Mouse (Mus musculus) midbrain, embryonic 15.5 days (tissue): ENCODE measurements at regions not wholly inside any gene's neighbourhood (a gene's known extent, or its start where the extent isn't known, plus 50 kb on each side); places are given as distances from the start of the nearest gene placed in this dataset.
"Not testable (repeated sequence)": the region's sequence is repeated elsewhere in the genome, so short reads cannot be mapped to it uniquely, and the experiment has no call there.

Experiments used
- ATAC-seq: fragments of 200-750 bp; cut with Nextera tagmentation; replicated peaks from 2 replicates; pipeline ENCODE4 v1.8.0; 2017; ENCODE audit warnings: moderate TSS enrichment
- H3K27ac ChIP-seq: fragments of 300-500 bp; sonication (generic); 2 replicates; pipeline ENCODE4 v1.5.1; 2015; ENCODE audit warnings: mild to moderate bottlenecking, inconsistent platforms
- H3K27me3 ChIP-seq: fragments of 300-500 bp; sonication (generic); replicated peaks from 2 replicates; pipeline ENCODE4 v1.6.1; 2015; ENCODE audit warnings: inconsistent platforms
- H3K36me3 ChIP-seq: fragments of 300-500 bp; sonication (generic); replicated peaks from 2 replicates; pipeline ENCODE4 v1.6.1; 2015; ENCODE audit warnings: inconsistent platforms
- H3K4me1 ChIP-seq: fragments of 300-500 bp; sonication (generic); 2 replicates; pipeline ENCODE4 v1.6.1; 2015; ENCODE audit warnings: inconsistent platforms
- H3K4me2 ChIP-seq: fragments of 300-500 bp; sonication (generic); 2 replicates; pipeline ENCODE4 v1.6.1; 2015; ENCODE audit warnings: inconsistent platforms, mild to moderate bottlenecking, moderate library complexity
- H3K4me3 ChIP-seq: fragments of 300-500 bp; sonication (generic); 2 replicates; pipeline ENCODE4 v1.5.1; 2015; ENCODE audit warnings: mild to moderate bottlenecking, inconsistent platforms
- H3K9ac ChIP-seq: fragments of 300-500 bp; sonication (generic); 2 replicates; pipeline ENCODE4 v1.6.1; 2015; ENCODE audit warnings: mild to moderate bottlenecking, inconsistent platforms
- H3K9me3 ChIP-seq: fragments of 300-500 bp; sonication (generic); 2 replicates; pipeline ENCODE4 v1.6.1; 2016; ENCODE audit warnings: inconsistent platforms
- WGBS: fragments of 180-500 bp; shearing (Covaris S2); methylation state at CpG from one replicate; pipeline ENCODE4 v1.1.7; 2015; ENCODE audit warnings: mixed read lengths; 5-methylcytosine and 5-hydroxymethylcytosine counted together

DNA sequence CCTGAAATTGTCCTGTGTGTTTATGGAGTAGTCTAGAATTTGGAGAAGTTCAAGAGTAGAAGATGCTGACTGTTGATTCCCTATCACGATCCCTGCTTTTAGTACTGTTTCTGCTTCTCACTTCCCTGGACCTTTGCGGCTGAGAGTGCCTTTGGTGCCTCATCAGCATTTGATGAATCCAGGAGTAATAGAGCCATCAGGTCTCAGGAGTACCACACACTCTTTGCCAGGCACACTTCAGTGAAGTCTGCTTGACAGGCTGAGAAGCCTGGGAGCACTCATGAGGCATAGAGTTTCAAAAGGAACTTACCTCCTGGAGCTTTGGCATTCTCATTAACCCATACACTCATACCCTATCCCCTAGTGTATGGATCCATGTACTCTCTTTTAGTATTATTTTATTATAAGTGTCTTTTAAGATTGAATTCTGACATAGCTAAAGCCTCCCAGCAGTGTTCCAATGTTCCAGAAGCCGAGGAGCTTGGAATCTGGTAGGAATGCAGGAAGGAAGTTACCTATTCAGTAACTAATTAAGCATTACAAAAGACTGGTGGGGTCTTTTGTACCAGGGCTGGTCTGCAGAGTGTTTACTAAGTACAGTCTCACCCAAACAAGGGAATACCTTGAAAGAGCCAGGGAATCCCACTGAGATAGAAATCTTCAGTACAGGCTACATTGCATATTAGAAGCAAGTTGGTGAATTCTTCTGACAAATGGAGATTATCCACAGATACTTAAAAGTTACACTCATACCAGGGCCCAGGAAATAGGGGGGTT lies 139.7 kb downstream of the Tex13c3 start:
- not testable (repeated sequence) for H3K4me2 ChIP-seq, H3K27me3 ChIP-seq, H3K9me3 ChIP-seq, H3K4me1 ChIP-seq, H3K27ac ChIP-seq, ATAC-seq, H3K36me3 ChIP-seq, H3K9ac ChIP-seq, H3K4me3 ChIP-seq
- WGBS, result 71% methylated on average over 3 of the region's 3 CpGs

DNA sequence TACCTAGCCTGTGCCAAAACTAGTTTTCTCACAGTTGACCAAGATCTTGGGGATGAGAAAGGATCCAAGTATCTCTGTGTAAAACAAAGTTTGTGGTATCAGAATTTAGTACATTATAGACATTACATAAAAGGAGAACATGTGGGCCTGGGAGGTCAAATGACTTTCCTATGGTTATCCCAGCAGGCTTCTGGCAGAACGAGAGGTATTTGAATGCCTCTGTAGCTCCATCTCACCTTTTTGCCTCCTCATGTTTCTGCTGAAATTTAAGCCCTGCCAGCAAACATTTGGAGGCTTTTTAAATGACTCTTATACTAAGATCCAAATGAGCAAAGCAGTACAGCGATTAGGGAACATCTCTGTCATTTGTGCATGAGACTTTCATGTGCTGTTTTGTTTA lies 167.8 kb downstream of the Tex13c3 start:
- Histone ChIP-seq H3K4me1 (no peaks in the 10 kb centered on the region), H3K4me3 (no peak overlapping the region), H3K27me3 (no peaks in the 10 kb centered on the region), H3K9me3 (no peaks in the 10 kb centered on the region), H3K9ac (no peak overlapping the region), H3K36me3 (no peaks in the 10 kb centered on the region), H3K27ac (no peak overlapping the region), H3K4me2 (no peak overlapping the region)
- WGBS, result 77% methylated on average over 2 of the region's 2 CpGs
- ATAC-seq, result no peak

DNA sequence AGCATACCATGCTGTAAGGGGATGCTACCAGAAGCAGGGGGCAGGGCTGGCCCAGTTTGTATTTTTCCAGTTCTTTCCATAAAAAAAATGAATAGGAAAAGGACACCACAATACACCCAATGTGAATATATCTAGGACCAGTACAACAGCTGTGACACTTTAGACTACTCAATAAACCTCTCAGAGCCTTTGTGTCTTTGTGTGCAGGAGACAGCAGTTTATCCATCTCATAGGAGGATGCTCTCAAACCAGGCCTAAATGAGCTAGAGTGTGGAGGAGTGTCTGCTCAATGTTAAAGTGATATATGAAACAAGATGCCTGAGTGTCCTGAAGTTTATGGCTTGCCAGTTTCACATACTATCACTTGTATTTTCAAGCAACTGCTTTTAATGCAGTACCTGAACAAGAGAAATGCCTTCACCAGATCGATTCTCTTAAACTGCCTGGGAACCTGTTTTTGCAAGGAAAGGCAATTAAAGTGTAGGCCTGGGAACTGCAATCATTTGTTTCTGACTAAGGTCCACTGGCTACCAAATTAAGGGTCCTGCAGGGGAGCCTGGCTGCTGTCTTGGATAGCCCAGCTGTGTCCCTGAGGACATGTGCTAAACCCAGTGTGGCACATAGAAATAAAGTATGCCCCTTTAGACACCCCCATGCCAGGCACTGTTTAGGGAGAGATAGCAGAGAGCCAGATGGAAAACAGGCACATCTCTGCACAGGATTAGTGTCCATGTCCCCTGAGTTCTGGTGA lies 169.1 kb downstream of the Tex13c3 start:
- no peak overlapping the region for H3K4me3 ChIP-seq
- H3K27me3 ChIP-seq, result no peaks in the 10 kb centered on the region
- H3K36me3 ChIP-seq, result no peaks in the 10 kb centered on the region
- H3K9ac ChIP-seq, result no peak overlapping the region
- no peak overlapping the region for H3K4me2 ChIP-seq
- ATAC-seq, result no peak
- no peaks in the 10 kb centered on the region for H3K4me1 ChIP-seq
- H3K27ac ChIP-seq, result no peak overlapping the region
- 61% methylated on average over 1 of the region's 1 CpGs for WGBS
- H3K9me3 ChIP-seq, result no peaks in the 10 kb centered on the region

DNA sequence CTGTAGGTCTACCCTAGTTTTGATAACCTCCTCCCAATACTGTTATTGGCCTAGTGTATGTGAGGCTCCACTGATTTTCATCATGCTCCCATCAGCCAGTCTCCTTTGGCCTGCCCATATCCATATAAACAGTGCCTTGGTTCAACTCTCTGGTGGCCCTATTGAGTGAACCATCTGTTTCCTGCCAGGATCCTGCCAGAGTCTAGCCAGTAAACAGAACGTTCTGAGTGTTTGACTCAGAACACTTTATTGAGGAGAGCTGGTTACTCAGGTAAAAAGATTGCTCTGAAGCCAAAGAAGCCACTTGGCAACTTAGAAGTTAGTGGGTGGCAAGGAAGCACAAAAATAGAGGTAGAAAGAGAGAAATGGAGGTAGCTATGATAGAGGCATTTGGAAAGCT lies 169.7 kb downstream of the Tex13c3 start:
- H3K4me2 ChIP-seq, result no peak overlapping the region
- H3K36me3 ChIP-seq, result no peaks in the 10 kb centered on the region
- no peak overlapping the region for H3K4me3 ChIP-seq
- no peak overlapping the region for H3K27ac ChIP-seq
- no peak for ATAC-seq
- no peaks in the 10 kb centered on the region for H3K4me1 ChIP-seq
- no peak overlapping the region for H3K9ac ChIP-seq
- H3K9me3 ChIP-seq, result no peaks in the 10 kb centered on the region
- H3K27me3 ChIP-seq, result no peaks in the 10 kb centered on the region
- 60% methylated on average over 1 of the region's 1 CpGs for WGBS

DNA sequence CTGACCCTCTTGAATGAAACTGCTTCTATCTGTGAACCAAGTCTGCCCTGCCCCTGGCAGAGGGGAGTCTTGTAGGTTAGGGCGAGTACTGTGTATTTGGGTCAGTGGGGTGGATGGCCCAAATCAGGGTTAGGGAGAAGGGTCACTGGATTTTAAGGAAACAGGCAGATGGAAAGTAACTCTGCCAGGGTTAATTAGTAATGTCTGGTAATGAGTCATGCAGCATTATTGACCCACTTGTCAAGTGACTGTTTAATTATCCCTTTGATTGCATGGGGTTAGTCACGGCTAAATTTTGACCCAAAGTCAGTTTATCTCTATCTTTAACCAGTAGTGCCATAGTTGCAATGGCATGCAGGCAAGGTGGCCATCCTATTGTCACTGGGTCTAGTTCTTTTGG lies 192.9 kb downstream of the Tex13c3 start:
- 85% methylated on average over 2 of the region's 2 CpGs for WGBS
- Histone ChIP-seq H3K9me3 (no peaks in the 10 kb centered on the region), H3K27ac (no peak overlapping the region), H3K9ac (no peak overlapping the region), H3K36me3 (no peaks in the 10 kb centered on the region), H3K27me3 (no peaks in the 10 kb centered on the region), H3K4me2 (no peak overlapping the region), H3K4me1 (no peaks in the 10 kb centered on the region), H3K4me3 (no peak overlapping the region)
- no peak for ATAC-seq

DNA sequence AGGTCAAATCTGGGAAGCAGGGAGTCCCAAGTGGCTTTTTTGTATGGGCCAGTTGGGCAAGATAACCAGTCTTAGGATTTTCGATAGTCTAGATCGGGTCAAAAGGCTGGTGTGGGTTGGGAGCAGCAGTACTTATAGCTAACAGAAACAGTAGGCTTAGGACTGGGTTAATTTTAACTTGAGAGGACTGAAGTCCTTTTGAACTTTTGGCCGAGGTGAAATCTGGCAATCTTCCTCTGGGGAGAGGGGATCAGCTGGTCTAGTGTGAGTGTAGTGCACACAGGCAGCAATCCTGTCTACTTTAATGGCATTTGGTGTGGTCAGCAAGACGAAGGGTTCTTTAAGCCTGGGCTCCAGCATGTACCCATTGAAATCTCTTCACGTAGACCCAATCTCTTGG lies 194.7 kb downstream of the Tex13c3 start:
- Histone ChIP-seq H3K9ac (no peak overlapping the region), H3K4me3 (no peak overlapping the region), H3K9me3 (no peaks in the 10 kb centered on the region), H3K4me2 (no peak overlapping the region), H3K36me3 (no peaks in the 10 kb centered on the region), H3K27me3 (no peaks in the 10 kb centered on the region), H3K27ac (no peak overlapping the region), H3K4me1 (no peaks in the 10 kb centered on the region)
- ATAC-seq, result no peak
- WGBS, result 85% methylated on average over 5 of the region's 5 CpGs

DNA sequence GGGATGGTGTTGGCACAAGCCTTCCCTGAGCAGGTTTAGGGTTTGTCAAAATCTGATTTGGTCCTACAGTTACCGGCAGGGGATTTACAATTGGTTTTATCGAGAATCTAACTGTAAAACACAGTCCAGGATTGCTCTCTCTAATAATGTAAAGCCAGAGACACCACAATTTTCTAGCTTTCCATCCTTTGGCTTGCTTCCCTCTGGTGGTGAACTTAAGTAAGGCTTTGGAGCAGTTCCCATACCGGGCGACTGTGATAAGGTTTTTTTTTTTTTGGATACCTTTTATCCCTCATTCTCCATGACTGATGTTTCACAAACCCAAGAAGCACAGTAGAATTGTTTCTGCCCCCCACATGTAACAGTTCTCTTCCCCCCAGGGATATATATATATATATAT lies 195.3 kb downstream of the Tex13c3 start:
- ATAC-seq, result no peak
- H3K36me3 ChIP-seq, result no peaks in the 10 kb centered on the region
- no peak overlapping the region for H3K27ac ChIP-seq
- no peak overlapping the region for H3K4me3 ChIP-seq
- no peak overlapping the region for H3K9ac ChIP-seq
- H3K27me3 ChIP-seq, result no peaks in the 10 kb centered on the region
- 77% methylated on average over 4 of the region's 4 CpGs for WGBS
- no peaks in the 10 kb centered on the region for H3K4me1 ChIP-seq
- no peaks in the 10 kb centered on the region for H3K9me3 ChIP-seq
- no peak overlapping the region for H3K4me2 ChIP-seq

DNA sequence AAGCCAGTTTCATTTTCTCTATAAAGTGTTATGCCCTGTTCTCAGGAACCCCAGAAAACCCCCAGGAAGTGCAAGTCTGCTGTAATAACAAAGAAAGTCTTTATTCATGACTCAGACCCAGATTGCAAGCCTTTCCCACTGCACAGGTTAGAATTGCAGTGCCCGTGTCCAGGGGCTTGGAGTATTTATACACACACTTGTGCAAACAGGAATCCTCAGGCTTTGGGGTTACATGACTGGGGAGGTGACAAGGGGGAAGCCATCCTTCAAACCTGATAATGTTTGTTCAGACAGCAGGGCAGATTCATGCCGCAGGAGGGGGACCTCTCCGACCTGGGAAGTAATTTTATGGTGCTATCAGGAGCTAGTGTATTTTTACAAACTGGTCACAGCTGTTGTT lies 198.0 kb downstream of the Tex13c3 start:
- Histone ChIP-seq H3K4me1 (no peaks in the 10 kb centered on the region), H3K27ac (no peak overlapping the region), H3K36me3 (no peaks in the 10 kb centered on the region), H3K4me3 (no peak overlapping the region), H3K9ac (no peak overlapping the region), H3K4me2 (no peak overlapping the region), H3K27me3 (no peaks in the 10 kb centered on the region), H3K9me3 (no peaks in the 10 kb centered on the region)
- ATAC-seq, result no peak
- whole genome bisulfite sequencing, result 82% methylated on average over 3 of the region's 3 CpGs

DNA sequence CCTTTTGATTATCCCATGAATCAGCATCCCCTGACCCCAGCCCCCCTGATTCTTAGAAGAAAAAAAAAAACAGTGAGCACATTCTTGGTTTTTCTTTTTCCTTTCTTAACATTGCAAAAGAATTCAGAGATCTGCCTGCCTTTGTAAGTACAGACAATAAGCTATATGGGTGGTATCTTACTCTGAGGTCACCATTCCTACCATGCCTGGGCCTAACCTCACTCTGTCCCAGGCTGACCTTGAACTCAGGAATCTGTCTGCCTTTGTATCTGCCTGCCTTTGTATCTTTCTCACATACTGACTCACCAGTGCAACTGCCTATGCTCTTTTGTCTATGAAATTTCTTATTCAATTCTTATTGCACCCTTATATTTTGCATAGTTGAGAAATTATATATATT lies 216.9 kb downstream of the Tex13c3 start:
- no peaks in the 10 kb centered on the region for H3K27me3 ChIP-seq
- no peak for ATAC-seq
- no peaks in the 10 kb centered on the region for H3K9me3 ChIP-seq
- H3K27ac ChIP-seq, result no peak overlapping the region
- no peaks in the 10 kb centered on the region for H3K4me1 ChIP-seq
- H3K36me3 ChIP-seq, result no peaks in the 10 kb centered on the region
- no peak overlapping the region for H3K4me2 ChIP-seq
- H3K4me3 ChIP-seq, result no peak overlapping the region
- no peak overlapping the region for H3K9ac ChIP-seq

DNA sequence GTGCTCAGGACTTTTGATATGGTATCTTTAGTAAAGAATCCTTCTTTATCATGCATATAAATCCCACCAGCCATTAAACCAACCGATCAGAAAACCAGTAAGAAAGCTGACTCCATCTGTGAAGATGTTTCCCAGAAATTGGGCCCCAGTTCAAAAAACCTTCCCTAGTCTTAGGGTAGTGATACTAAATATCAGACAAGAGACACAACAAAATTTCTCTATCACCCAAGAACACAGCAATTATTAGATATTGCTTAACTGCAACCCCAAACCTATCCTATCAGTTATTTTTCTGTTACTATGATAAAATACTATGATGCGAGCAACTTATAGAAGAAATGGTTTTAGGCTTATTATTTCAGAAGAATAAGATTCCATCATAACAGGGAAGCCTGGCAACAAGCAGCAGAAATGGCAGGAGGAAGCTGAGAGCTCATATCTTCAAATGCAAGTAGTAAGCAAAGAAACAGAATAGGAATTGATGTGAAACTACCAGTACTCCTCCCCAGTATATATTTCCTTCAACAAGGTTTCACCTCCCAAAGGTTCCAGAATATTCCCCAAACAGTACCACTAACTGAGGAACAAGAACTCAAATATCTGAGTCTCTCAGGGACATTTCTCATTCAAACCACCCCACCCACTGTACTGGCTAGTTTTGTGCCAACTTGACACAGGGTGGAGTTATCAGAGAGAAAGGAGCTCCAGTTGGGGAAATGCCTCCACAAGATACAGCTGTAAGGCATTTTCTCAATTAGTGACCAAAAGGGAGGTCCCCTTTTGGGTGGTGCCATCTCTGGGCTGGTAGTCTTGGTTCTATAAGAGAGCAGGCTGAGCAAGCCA lies 234.1 kb downstream of the Tex13c3 start:
- Histone ChIP-seq H3K9ac (no peak overlapping the region), H3K27me3 (no peaks in the 10 kb centered on the region), H3K4me2 (no peak overlapping the region), H3K27ac (no peak overlapping the region), H3K4me1 (no peaks in the 10 kb centered on the region), H3K4me3 (no peak overlapping the region), H3K36me3 (no peaks in the 10 kb centered on the region), H3K9me3 (no peaks in the 10 kb centered on the region)
- 86% methylated on average over 2 of the region's 2 CpGs for WGBS
- no peak for ATAC-seq

DNA sequence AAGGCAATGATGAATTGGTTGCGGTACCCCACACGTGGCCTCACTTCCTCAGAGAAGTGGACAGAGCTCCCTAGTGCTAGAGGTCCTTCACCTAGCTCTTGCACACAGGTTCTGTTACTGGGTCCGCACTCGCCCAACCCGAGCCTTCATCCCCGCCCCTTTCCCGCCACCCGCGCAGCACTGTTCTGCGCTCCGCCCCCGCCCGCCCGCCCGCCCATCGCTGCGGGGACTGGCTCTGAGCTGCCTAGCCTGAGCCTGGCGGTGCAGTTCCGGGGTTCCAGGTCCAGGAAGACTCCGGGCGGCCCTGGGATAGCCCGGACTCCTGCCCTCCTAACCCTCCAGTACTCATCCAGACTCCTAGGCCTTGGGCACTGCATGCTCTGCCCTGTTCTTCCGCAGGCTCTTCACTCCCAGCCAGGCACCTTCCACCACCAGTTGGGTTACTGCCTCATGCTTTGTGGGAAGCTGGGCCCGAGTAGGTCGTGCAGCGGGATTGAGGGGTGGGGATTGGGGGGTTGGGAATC lies 243.3 kb downstream of the Tex13c3 start:
- H3K27me3 ChIP-seq, result no peaks in the 10 kb centered on the region
- 13% methylated on average over 21 of the region's 26 CpGs for WGBS
- no peak overlapping the region for H3K27ac ChIP-seq
- ATAC-seq, result peak; percentile 95
- H3K4me2 ChIP-seq, result peak overlapping the region; percentile 76
- peak overlapping the region; percentile 49 for H3K9ac ChIP-seq
- H3K36me3 ChIP-seq, result no peaks in the 10 kb centered on the region
- no peaks in the 10 kb centered on the region for H3K9me3 ChIP-seq
- no peaks in the 10 kb centered on the region for H3K4me1 ChIP-seq
- peak overlapping the region; percentile 49 for H3K4me3 ChIP-seq

DNA sequence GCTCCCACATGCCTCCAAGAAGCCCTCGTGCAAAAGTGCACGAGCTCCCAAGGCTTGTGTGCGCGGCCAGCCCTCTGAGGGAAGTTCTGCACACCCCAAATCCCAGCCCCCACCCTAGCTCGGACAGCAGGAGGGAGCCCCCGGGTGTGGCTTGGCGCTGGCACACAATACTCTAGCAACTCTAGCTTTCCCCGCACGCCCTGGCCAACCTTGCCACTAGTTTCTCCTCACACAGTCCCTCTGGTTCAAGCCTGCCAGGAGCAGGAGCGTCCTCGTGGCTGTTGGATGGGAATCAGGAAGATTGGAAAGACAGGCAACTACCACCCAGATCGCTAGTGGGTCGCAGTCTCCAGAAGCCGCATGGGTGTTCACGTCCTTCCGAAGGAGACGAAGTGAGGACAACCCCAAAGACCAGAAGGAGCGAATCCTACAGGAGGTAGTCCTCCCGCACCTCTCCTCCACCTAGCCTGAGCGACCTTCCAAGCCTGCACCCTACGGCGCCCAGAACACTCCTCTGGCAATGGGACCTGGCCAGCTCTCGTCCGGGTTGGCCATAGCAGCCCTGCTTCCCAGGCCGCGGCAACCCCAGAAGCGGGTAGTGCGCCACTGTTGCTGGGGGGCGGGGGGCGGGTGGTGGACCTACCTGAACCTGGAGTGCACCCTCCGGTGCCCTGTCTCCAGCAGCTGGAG lies 243.9 kb downstream of the Tex13c3 start:
- no peak overlapping the region for H3K27ac ChIP-seq
- H3K4me2 ChIP-seq, result peak overlapping the region; percentile 76
- 21% methylated on average over 31 of the region's 31 CpGs for WGBS
- H3K9me3 ChIP-seq, result no peaks in the 10 kb centered on the region
- no peaks in the 10 kb centered on the region for H3K27me3 ChIP-seq
- H3K4me1 ChIP-seq, result no peaks in the 10 kb centered on the region
- H3K9ac ChIP-seq, result peak overlapping the region; percentile 49
- H3K36me3 ChIP-seq, result no peaks in the 10 kb centered on the region
- ATAC-seq, result peak; percentile 87
- peak overlapping the region; percentile 49 for H3K4me3 ChIP-seq
